Mouse (Mus musculus) stomach, embryonic 15.5 days (tissue): ENCODE measurements around the gene Phactr2. TPM values are rescaled to one million over a fixed set of nuclear protein-coding genes. Genes with fewer than 3 reads are reported as not detected.
A peak's percentile ranks its signal among the peaks of the same experiment; 100 is the strongest.

Experiments used
- ATAC-seq: fragments of 200-750 bp; cut with Nextera tagmentation; 2 replicates; pipeline ENCODE4 v1.8.0; 2017; ENCODE audit warnings: low read depth, moderate number of reproducible peaks, moderate TSS enrichment; ENCODE audit not compliant: insufficient read depth, low FRiP score
- H3K27ac ChIP-seq: fragments of 300-500 bp; sonication (generic); 2 replicates; pipeline ENCODE4 v1.5.1; 2015; ENCODE audit warnings: mild to moderate bottlenecking, inconsistent platforms
- H3K27me3 ChIP-seq: fragments of 300-500 bp; sonication (generic); replicated peaks from 2 replicates; pipeline ENCODE4 v1.6.1; 2015; ENCODE audit warnings: inconsistent platforms
- H3K36me3 ChIP-seq: fragments of 300-500 bp; sonication (generic); 2 replicates; pipeline ENCODE4 v1.6.1; 2015; ENCODE audit warnings: inconsistent platforms
- H3K4me1 ChIP-seq: fragments of 300-500 bp; sonication (generic); 2 replicates; pipeline ENCODE4 v1.6.1; 2015; ENCODE audit warnings: inconsistent platforms
- H3K4me2 ChIP-seq: fragments of 300-500 bp; sonication (generic); 2 replicates; pipeline ENCODE4 v1.6.1; 2015; ENCODE audit warnings: mild to moderate bottlenecking, inconsistent platforms
- H3K4me3 ChIP-seq: fragments of 300-500 bp; sonication (generic); replicated peaks from 2 replicates; pipeline ENCODE4 v1.5.1; 2015; ENCODE audit warnings: inconsistent platforms
- H3K9ac ChIP-seq: fragments of 300-500 bp; sonication (generic); 2 replicates; pipeline ENCODE4 v1.6.1; 2015; ENCODE audit warnings: inconsistent platforms
- H3K9me3 ChIP-seq: fragments of 300-500 bp; sonication (generic); 2 replicates; pipeline ENCODE4 v1.6.1; 2016; ENCODE audit warnings: inconsistent platforms
- WGBS: fragments of 180-500 bp; shearing (Covaris S2); methylation state at CpG from one replicate; pipeline ENCODE4 v1.1.7; 2015; 5-methylcytosine and 5-hydroxymethylcytosine counted together
- polyA plus RNA-seq: library from polyadenylated mRNA; unstranded; fragments of >200 nt; fragmentation: Nextera tagmentation; extraction: Ambion mirVana; gene quantifications from 2 replicates; pipeline ENCODE4 v1.2.1, GENCODE M21; 2015

Phactr2 gene
- polyA plus RNA-seq, 1 experiment from 2014 or later, result 29.4 TPM

- ATAC-seq, result no peak
- Histone ChIP-seq H3K27me3 (no peaks in the 10 kb centered on the region), H3K4me2 (no peak overlapping the region), H3K4me3 (no peak overlapping the region), H3K9me3 (no peaks in the 10 kb centered on the region), H3K9ac (no peak overlapping the region), H3K27ac (peak overlapping the region; percentile 77), H3K36me3 (no peaks in the 10 kb centered on the region), H3K4me1 (peaks cover 4% of the 10 kb centered on the region; the same call in 1 of the 2 replicates)
- WGBS, result 44% methylated on average over 2 of the region's 2 CpGs
Observed at GRCm38 (mm10) chr10:13171461-13171860, 302.8 kb downstream of the Phactr2 start.

DNA sequence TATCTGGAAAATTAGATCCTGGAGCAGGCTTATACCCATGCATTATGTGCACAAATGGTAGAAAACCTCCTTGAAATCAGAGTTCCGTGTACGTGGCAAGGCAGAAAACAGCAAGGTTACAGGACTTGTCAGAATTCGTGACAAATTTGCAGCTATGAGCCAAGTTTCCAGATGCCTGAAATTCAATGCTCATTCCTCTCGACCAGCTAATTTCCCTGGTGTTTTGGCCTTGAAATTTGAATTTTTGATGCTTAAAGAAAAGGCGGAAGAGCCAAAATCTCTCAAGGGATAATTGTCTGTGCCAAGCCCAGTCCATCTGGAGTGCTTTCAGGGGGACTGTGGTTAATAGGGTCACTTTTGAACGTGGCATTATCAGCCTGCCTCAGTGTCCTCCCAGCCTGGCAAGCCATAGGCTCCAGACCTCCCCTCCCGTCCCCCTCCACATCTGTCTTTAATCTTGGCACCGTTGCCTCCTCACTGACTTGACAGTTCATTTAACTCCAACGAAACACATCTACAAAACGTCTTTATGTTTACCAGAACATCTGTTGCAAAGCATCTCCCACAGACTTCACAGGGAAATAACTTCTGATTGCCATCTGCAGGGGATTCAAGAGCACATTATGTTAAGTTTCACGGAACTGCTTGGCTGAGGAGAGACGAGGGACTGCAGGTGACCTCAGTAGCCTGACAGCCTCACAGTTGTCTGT lies 303.3 kb downstream of the Phactr2 start:
- Histone ChIP-seq H3K27me3 (no peaks in the 10 kb centered on the region), H3K9me3 (no peaks in the 10 kb centered on the region), H3K27ac (peak overlapping the region; percentile 77), H3K36me3 (no peaks in the 10 kb centered on the region), H3K4me2 (no peak overlapping the region), H3K4me1 (peaks cover 4% of the 10 kb centered on the region; the same call in 1 of the 2 replicates), H3K4me3 (no peak overlapping the region), H3K9ac (no peak overlapping the region)
- WGBS, result 19% methylated on average over 12 of the region's 12 CpGs
- no peak for ATAC-seq

- no peak for ATAC-seq
- Histone ChIP-seq H3K27ac (peak overlapping the region; percentile 83), H3K4me3 (no peak overlapping the region), H3K9ac (no peak overlapping the region), H3K36me3 (no peaks in the 10 kb centered on the region), H3K4me1 (peaks cover 4% of the 10 kb centered on the region; the same call in 1 of the 2 replicates), H3K9me3 (no peaks in the 10 kb centered on the region), H3K27me3 (no peaks in the 10 kb centered on the region), H3K4me2 (no peak overlapping the region)
- 46% methylated on average over 5 of the region's 5 CpGs for WGBS
Observed at GRCm38 (mm10) chr10:13168461-13168860, 305.8 kb downstream of the Phactr2 start.

GRCm38 (mm10) chr10:13162031-13162430 lies 312.2 kb downstream of the Phactr2 start:
- H3K4me2 ChIP-seq, result no peak overlapping the region
- no peaks in the 10 kb centered on the region for H3K9me3 ChIP-seq
- 72% methylated on average over 4 of the region's 4 CpGs for WGBS
- no peaks in the 10 kb centered on the region for H3K27me3 ChIP-seq
- H3K36me3 ChIP-seq, result no peaks in the 10 kb centered on the region
- H3K9ac ChIP-seq, result no peak overlapping the region
- no peak for ATAC-seq
- no peaks in the 10 kb centered on the region for H3K4me1 ChIP-seq
- H3K27ac ChIP-seq, result no peak overlapping the region
- H3K4me3 ChIP-seq, result no peak overlapping the region

- no peaks in the 10 kb centered on the region for H3K9me3 ChIP-seq
- H3K4me3 ChIP-seq, result no peak overlapping the region
- WGBS, result 87% methylated on average over 4 of the region's 4 CpGs
- H3K27me3 ChIP-seq, result no peaks in the 10 kb centered on the region
- no peaks in the 10 kb centered on the region for H3K4me1 ChIP-seq
- no peak for ATAC-seq
- no peak overlapping the region for H3K9ac ChIP-seq
- no peaks in the 10 kb centered on the region for H3K36me3 ChIP-seq
- no peak overlapping the region for H3K4me2 ChIP-seq
- no peak overlapping the region for H3K27ac ChIP-seq
Observed at GRCm38 (mm10) chr10:13160913-13161312, 313.3 kb downstream of the Phactr2 start.

Other genes with a start within 250 kb of the Phactr2 start
- gene Fuca2, start 25.1 kb upstream of the Phactr2 start, polyA plus RNA-seq, result 75.7 and 84.7 TPM in 2 replicates
- gene Adat2, start 78.5 kb upstream of the Phactr2 start, polyA plus RNA-seq, result 3.6 and 4.1 TPM in 2 replicates
- gene Pex3, start 78.7 kb upstream of the Phactr2 start, polyA plus RNA-seq, result 19.9 and 21.5 TPM in 2 replicates